Mouse (Mus musculus): ENCODE measurements around the gene Gpc6. TPM values are rescaled to one million over a fixed set of nuclear protein-coding genes. Genes with fewer than 3 reads are reported as not detected.

The Gpc6 gene
- total RNA-seq, 2 experiments from 2014 or later: 18.0 to 19.5 TPM

- DNase-seq (ENCODE audit: low spot score in 2 of 2): no peak
Observed at GRCm38 (mm10) chr14:117230476-117230875, 305.4 kb downstream of the Gpc6 start.

GRCm38 (mm10) chr14:117238226-117238625 is 313.1 kb downstream of the Gpc6 start:
- DNase-seq (ENCODE audit: low spot score in 2 of 2): no peak

DNA sequence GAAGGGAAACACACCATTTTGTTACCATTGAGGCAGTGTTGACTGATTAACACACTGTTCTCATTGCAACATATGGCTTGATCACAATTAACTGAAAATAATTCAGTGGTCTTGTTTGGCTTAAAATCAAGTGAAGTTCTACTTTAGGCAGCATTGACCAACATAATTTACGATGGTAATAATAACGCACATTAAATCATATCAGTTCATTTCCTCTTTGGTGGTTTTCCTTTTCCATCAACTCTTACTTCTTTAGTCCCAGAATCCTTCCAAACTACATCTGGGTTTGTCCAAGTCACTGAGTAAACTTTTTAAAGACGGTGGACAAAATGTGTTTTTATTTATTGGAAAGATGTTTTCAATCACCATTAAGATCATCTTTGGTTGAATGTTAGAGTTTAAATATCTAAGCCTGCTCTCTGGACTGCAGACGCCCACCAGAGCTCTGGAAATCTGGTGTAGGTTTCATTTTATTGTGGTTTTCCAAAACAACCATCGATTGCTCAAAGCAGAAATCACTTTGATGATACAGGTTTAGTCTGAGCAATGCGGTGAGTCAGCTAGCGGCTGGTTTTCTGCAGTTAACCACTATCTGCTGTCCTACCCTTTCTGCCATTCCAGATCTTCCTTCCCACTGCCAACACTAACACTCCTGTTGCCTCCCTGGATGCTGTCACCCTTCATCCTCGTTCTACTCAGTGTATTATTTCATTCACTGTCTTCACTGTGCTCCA is 314.7 kb downstream of the Gpc6 start:
- DNase-seq (ENCODE audit: low spot score in 2 of 2): no peak

- no peak for DNase-seq (ENCODE audit: low spot score in 2 of 2)
Observed at GRCm38 (mm10) chr14:117245631-117246030, 320.5 kb downstream of the Gpc6 start.

- no peak for DNase-seq (ENCODE audit: low spot score in 2 of 2)
Observed at GRCm38 (mm10) chr14:117256192-117256591, 331.1 kb downstream of the Gpc6 start.

DNA sequence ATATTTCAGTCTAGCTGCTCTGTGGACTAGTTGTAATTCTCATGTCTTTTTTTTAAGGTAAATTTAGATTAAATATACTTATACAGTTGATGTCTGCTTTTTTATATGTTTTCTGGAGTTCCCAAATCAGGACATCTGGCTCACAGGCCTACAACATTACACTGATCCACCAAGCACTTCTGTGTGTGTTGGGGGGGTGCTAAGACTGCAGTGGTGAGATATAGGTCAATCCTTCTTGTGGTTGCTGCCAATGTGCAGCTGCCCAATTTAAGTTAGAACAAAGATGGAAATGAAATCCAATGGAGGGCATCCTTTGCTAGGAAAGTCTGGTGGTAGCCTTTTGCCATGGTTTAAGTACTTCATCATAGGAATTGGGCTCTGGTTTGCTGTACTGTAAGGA is 340.5 kb downstream of the Gpc6 start:
- no peak for DNase-seq (ENCODE audit: low spot score in 2 of 2)

DNA sequence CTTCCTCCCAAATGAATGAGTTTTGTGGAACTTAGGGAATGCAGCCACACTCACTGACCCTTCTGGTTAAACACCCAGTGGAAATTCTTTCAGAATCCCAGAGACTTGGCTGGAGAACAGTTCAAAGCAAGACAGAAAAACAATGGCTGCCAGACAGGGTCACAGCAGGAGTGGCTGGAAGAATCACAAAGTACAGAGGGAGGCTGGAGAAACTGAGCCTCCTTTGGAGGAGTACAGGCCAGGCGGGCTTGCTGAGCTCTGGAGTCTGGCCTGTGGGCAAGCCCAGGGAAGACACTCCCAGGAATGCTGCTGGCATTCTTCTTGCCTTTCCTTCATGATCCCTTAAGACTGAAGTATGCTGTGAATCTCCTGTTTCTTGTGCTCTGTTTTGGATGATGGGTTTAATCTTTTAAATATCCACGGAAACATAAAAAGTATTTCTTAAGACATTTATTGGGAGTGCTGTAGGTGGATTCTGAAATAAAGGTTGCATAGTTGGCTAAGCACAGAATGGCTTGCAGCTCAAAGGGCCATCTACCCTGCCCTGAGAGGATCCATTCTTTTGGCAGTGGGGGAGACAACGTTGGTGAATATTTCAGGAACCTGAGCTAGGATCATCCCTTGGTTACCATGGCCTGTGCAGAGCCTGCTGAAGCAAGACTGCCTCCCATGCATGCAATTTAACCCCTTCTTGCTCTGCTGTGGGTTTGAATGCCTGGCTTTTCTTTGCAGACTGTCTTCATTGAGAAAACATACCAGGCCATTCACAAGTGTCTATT is 342.9 kb downstream of the Gpc6 start:
- peak; percentile 5 to 19 for DNase-seq (ENCODE audit: low spot score in 2 of 2)

GRCm38 (mm10) chr14:117283631-117284030 is 358.5 kb downstream of the Gpc6 start:
- DNase-seq (ENCODE audit: low spot score in 2 of 2): no peak

- DNase-seq (ENCODE audit: low spot score in 2 of 2): no peak
Observed at GRCm38 (mm10) chr14:117293746-117294145, 368.6 kb downstream of the Gpc6 start.

- DNase-seq (ENCODE audit: low spot score in 2 of 2): no peak
Observed at GRCm38 (mm10) chr14:117296207-117296838, 371.2 kb downstream of the Gpc6 start.

- no peak for DNase-seq (ENCODE audit: low spot score in 2 of 2)
Observed at GRCm38 (mm10) chr14:117301019-117301418, 375.9 kb downstream of the Gpc6 start.

DNA sequence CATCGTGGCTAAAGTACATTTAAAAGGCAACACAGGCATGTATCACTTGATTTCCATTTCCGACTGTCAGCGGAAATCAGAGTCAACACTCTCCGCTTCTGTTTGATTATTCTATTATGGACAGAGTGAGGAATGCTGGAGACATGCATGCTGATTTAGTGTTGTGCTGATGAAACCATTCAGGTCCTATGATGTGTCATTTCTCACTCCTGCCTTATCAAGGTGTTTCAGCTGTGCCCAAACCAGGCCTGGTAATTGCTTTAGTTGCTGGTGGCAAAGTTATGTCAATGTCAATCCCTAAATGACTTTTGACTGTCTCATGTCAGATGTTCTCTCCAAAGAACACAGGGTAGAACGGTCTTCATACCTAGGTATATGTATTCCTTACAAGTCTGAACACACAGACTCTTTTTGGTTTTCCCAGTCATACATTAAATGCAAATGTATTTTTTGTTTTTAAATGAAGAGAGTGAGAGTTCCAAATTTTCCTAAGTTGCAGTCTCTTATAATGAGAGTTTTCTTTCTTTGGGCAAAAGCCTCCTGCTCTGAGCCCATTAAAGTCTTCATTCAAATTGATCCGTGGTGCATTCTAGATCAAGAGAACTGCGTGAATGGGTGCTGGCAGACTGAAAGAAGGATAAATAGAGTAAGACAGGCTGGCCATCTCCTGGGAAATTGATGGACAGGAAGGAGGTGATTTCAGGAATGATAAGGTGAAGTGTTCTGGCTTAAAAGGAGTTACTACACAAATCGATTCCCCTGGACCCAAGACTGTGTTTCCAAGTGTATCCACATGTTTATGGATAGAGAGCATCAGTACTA is 379.0 kb downstream of the Gpc6 start:
- no peak for DNase-seq (ENCODE audit: low spot score in 2 of 2)

DNA sequence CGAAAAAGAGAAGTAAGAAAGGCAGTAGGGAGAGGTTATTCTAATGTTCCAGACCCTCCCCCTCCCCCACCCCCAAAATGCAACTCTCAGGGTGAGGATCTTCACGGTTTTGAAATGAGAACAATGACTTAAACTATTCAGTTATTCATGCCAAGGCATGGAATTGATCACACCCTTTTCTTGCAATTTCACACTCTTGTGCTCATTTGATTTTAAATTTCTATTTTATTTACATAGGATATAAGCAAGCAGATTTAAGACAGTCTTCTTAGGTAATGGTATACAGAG is 379.6 kb downstream of the Gpc6 start:
- DNase-seq (ENCODE audit: low spot score in 2 of 2): no peak

- DNase-seq (ENCODE audit: low spot score in 2 of 2): no peak
Observed at GRCm38 (mm10) chr14:117309997-117310520, 384.9 kb downstream of the Gpc6 start.

- DNase-seq (ENCODE audit: low spot score in 2 of 2): no peak
Observed at GRCm38 (mm10) chr14:117324214-117324613, 399.1 kb downstream of the Gpc6 start.

DNA sequence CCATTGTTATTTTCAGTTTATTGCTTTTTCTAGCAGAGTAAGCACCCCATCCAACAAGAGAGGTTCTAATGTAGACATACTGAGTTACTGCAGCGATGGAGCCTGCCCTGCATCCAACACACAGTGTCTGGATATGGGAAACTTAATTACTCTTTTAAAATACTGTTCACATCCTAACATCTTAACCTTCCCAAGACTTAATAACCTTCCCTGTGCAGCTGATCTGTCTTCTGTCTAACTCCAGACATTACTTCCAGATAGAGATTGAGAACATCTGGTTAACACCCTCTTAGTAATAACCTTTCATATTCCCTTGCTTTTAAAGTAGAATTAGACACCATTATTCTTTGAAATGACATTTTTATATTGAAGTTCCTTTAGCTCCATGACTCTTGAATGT is 407.1 kb downstream of the Gpc6 start:
- DNase-seq (ENCODE audit: low spot score in 2 of 2): no peak

DNA sequence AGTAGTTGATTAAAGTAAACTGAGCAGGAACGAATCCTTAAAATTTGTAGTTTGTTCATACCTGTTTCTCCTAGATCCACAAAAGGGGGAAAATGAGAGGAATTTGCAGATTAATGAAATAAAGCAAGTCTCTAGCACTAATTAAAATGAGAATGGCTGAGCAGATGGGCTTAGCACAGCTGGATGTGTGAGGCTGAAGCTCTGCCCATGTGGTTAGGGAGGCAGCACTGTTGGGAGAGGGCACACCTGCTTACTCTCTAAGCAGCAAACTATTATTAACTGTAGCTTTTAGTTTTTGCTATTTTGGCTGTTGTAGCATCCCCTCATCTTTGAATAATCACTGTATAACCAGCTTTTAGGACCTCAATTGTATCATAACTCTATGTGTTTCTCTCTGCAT is 412.2 kb downstream of the Gpc6 start:
- no peak for DNase-seq (ENCODE audit: low spot score in 2 of 2)

DNA sequence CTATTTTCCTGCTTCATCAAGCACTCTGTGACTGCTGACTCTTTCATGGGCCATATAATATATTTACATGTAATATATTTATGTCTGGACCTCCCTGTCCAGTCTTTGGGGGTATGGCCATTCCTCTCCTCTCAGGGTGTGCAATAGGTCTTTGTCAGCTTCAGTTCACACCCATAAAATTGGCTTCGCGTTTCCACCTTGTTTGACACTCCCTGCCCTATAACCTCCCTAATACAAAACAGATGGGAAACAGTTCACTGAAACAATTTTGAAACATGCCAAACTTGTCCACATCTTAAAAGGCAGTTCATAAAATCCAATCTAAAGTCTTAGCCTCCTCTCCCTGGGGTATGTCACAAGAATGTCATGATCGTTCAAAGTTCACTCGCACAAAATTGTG is 415.4 kb downstream of the Gpc6 start:
- no peak for DNase-seq (ENCODE audit: low spot score in 2 of 2)

DNA sequence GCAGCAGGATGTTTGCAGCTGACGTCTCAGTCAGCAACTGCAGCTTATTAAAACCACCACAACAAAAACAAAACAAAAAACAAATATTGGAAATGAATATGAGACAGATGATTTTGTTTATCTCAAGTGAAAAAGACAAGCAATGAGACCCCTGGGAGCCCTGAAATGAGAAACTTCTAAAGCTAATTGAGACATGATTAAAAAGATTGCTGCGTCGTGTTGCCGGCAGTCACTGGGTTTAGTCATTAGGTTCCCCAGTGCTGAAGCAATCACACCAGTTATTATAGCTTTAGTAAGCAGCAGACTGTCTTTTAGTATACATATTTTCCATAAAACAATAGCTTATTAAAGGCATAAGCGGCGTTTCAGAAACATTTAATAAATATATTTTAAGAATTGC is 419.4 kb downstream of the Gpc6 start:
- DNase-seq (ENCODE audit: low spot score in 2 of 2): no peak

- no peak for DNase-seq (ENCODE audit: low spot score in 2 of 2)
Observed at GRCm38 (mm10) chr14:117346372-117346885, 421.3 kb downstream of the Gpc6 start.

DNA sequence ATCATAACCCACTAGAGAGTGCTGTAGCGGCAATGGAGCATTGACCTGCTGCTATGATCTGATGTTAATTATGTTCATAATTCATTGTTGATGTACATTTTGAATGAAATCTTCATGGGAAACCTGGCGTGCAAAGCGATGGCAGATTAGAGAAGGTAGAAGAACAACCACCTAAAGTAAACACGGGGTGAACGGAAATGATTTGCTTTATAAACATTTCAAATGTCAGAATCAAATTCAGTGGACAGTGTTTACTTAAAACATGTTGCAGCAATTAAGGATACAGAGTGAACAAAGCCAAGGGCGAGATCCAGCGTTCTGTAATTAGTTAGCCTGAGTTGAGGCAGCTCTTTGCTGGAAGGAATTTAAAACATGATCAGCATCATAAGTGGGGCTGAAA is 426.2 kb downstream of the Gpc6 start:
- DNase-seq (ENCODE audit: low spot score in 2 of 2): no peak

All from layer of hippocampus, postnatal 10 days (tissue).